Mouse (Mus musculus): ENCODE measurements around the gene Pyroxd2. TPM values are rescaled to one million over a fixed set of nuclear protein-coding genes. Genes with fewer than 3 reads are reported as not detected.
"Not testable (repeated sequence)": the region's sequence is repeated elsewhere in the genome, so short reads cannot be mapped to it uniquely, and the experiment has no call there.

Gene Pyroxd2
- total RNA-seq, 2 experiments from 2014 or later, result 3.0 to 3.1 TPM

GRCm38 (mm10) chr19:42697336-42697735 lies 55.2 kb downstream of the Pyroxd2 start:
- no peak for DNase-seq (ENCODE audit: low spot score in 2 of 2)

DNA sequence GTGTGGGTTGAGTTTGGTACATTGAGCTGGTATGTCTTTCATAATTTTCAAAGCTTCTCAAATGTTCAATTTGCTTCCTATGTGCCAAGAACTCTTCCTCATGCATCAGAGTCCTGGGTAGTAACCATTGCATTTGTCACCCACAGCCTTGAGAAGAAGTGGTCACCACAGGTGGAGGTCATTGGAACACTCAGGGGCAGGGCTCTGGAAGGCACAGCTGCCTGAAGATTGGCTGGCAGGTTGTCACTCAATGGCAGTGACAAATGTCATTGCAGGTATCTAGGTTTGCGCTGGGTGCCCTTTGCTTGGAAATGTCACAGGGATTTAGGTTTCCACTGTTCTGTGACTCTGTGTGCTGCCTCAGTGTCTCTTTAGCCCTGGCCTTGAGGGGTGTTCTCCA lies 62.3 kb downstream of the Pyroxd2 start:
- DNase-seq (ENCODE audit: low spot score in 2 of 2), result no peak

DNA sequence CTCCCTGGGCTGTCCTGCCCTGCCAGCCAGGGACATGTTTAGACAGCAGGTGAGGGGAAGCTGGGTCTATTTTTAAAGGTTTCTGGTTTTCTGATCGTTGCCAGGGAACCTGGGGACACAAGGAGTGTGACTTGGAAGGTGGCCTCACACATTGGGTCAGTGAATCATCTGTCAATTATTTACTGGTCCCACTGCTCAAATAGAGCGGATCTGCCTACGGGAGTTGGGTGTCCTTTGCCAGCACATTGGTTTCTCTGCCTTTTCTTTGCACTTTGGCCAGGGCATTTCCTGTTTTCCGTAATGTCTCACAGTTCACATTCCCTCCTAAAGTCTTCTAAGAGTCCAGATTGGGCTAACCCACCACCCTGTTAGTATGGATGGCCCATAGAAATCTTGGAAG lies 62.8 kb downstream of the Pyroxd2 start:
- no peak for DNase-seq (ENCODE audit: low spot score in 2 of 2)

- DNase-seq (ENCODE audit: low spot score in 2 of 2), result no peak
Observed at GRCm38 (mm10) chr19:42689321-42689720, 63.3 kb downstream of the Pyroxd2 start.

GRCm38 (mm10) chr19:42682776-42683175 lies 69.8 kb downstream of the Pyroxd2 start:
- not testable (repeated sequence) for DNase-seq (ENCODE audit: low spot score in 2 of 2)

- no peak for DNase-seq (ENCODE audit: low spot score in 2 of 2)
Observed at GRCm38 (mm10) chr19:42678191-42678590, 74.4 kb downstream of the Pyroxd2 start.

- DNase-seq (ENCODE audit: low spot score in 2 of 2), result no peak
Observed at GRCm38 (mm10) chr19:42677452-42677851, 75.1 kb downstream of the Pyroxd2 start.

DNA sequence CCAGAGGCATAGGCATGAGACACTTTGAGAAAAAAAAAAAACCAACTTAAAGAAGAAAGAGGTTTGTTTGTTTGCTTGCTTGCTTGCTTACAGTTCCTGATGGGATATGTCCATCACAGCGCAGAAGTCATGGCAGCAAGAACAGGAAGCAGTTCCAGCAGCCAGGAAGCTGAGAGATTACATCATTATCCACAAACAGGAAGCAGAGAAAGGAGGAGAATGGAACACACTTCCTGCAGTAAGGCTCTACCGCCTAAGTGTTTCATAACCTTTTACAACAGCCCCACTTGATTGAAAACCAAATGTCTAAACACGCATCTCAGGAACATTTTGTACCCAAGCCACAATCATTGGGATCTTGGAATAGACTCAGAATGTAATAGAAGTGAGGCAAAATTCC lies 75.6 kb downstream of the Pyroxd2 start:
- no peak for DNase-seq (ENCODE audit: low spot score in 2 of 2)

Other genes starting within 250 kb of the Pyroxd2 start
- 10 to 100 TPM; 15.8 to 18.0 TPM for gene R3hcc1l, start 234.0 kb downstream of the Pyroxd2 start, total RNA-seq (2021)
- under 1 TPM in 1 of 2 experiments, not detected in 1; 0.32 TPM for gene Loxl4, start 140.0 kb downstream of the Pyroxd2 start, total RNA-seq (2021)
- gene Hps1, start 27.2 kb upstream of the Pyroxd2 start, total RNA-seq (2021), result 1 to 10 TPM; 7.2 to 9.9 TPM

All from layer of hippocampus, postnatal 14 days (tissue).